Mouse (Mus musculus): ENCODE data around the gene Kcnq1.

DNA sequence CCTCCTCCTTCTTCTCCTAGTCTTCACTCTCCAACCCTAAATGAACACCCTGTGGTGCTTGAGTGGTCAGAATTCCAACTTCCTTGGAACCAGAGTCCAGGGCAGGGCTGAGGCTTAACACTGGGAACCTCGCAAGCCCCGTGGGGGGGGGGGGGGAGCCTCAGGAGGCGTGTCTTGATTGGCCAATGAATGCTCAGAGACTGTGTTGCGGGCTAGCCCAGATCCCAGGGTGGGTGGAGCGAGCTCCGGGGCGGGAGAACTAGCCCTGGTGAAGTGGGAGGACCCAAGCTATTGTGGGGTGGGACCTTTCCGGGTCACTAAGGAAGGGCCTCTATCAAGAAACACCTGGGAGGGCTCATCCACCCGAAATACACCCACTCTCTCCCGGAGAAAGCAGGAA lies 368.6 kb downstream of the Kcnq1 start:
- TF ChIP-seq CTCF (IDR thresholded peaks at IDR 0.05 in 2 of 3, conservative IDR thresholded peaks at IDR 0.05 in 1 of 3; ENCODE audit: control insufficient read depth in 1 of 3, insufficient read depth in 1 of 3, low read depth in 2 of 3, low read length in 3 of 3, poor library complexity in 1 of 3, severe bottlenecking in 1 of 3) (no peak), NRF1 (IDR thresholded peaks at IDR 0.05; ENCODE audit: insufficient read depth, low read depth, low read length, poor library complexity, severe bottlenecking) (no peak), EP300 (IDR thresholded peaks at IDR 0.05; ENCODE audit: low read depth in 1 of 2, low read length in 2 of 2) (no peak), MAX (IDR thresholded peaks at IDR 0.05; ENCODE audit: low read length) (no peak), TBP (IDR thresholded peaks at IDR 0.05; ENCODE audit: low read depth, low read length) (no peak), RCOR1 (IDR thresholded peaks at IDR 0.05; ENCODE audit: low read depth, low read length) (no peak), MXI1 (IDR thresholded peaks at IDR 0.05; ENCODE audit: low read depth, low read length) (no peak), MEF2A (IDR thresholded peaks at IDR 0.05; ENCODE audit: extremely low read depth, insufficient replicate concordance, low read depth, low read length, poor library complexity, severe bottlenecking) (no peak), ZC3H11A (IDR thresholded peaks at IDR 0.05; ENCODE audit: low read depth, low read length) (no peak)

All from MEL (cell line).